Mouse (Mus musculus) CH12.LX (cell line): ENCODE results near the gene 2810459M11Rik. TPM values are rescaled to one million over a fixed set of nuclear protein-coding genes. Genes with fewer than 3 reads are reported as not detected.
"Not testable (repeated sequence)": the region's sequence is repeated elsewhere in the genome, so short reads cannot be mapped to it uniquely, and the experiment has no call there.

Experiments used
- DNase-seq: peaks from one replicate; pipeline ENCODE4 v3.0.0-alpha.2; 2013; ENCODE audit errors: extremely low read depth
- H3K27ac ChIP-seq: 2 replicates; pipeline ENCODE4 v1.5.1; 2012; ENCODE audit warnings: low read depth, mild to moderate bottlenecking, control low read depth, moderate library complexity; ENCODE audit not compliant: insufficient read depth
- H3K27me3 ChIP-seq: replicated peaks from 2 replicates; pipeline ENCODE3; 2012; ENCODE audit warnings: inconsistent platforms
- H3K36me3 ChIP-seq, 2 experiments: replicated peaks in 1 of 2; 2 replicates each; pipeline versions ENCODE3 to v1.6.1; 2012; ENCODE audit warnings: inconsistent platforms in 1 of 2, low read length in 1 of 2, mild to moderate bottlenecking in 1 of 2, mixed read lengths in 1 of 2, moderate library complexity in 1 of 2; ENCODE audit not compliant: control insufficient read depth in 1 of 2, insufficient read depth in 1 of 2
- H3K4me1 ChIP-seq, 2 experiments: 2 replicates each; pipeline ENCODE4 v1.6.1; 2012; ENCODE audit warnings: inconsistent platforms in 1 of 2, moderate library complexity in 1 of 2; ENCODE audit not compliant: insufficient read depth in 2 of 2, control insufficient read depth in 1 of 2
- H3K4me2 ChIP-seq: 2 replicates; pipeline ENCODE4 v1.6.1; 2012; ENCODE audit warnings: low read depth, mild to moderate bottlenecking, control low read depth; ENCODE audit not compliant: poor library complexity, insufficient read depth, severe bottlenecking
- H3K4me3 ChIP-seq, 3 experiments: fragments of 150-350 bp in 1 of 3; sonication (generic) in 1 of 3; replicated peaks in 1 of 3; 2 replicates each; pipeline versions ENCODE3 to v1.5.1; 2011 to 2012; ENCODE audit warnings: low read depth in 2 of 3, low read length in 2 of 3, mild to moderate bottlenecking in 2 of 3, moderate library complexity in 2 of 3, control low read depth in 1 of 3, improper control_type of control experiment in 1 of 3, inconsistent platforms in 1 of 3, mixed read lengths in 1 of 3; ENCODE audit not compliant: poor library complexity in 1 of 3
- H3K79me2 ChIP-seq: replicated peaks from 2 replicates; pipeline ENCODE4 v1.6.1; 2012; ENCODE audit warnings: mild to moderate bottlenecking, moderate library complexity; ENCODE audit not compliant: control insufficient read depth, poor library complexity, insufficient read depth, severe bottlenecking; ENCODE audit errors: extremely low read depth
- H3K9ac ChIP-seq: 2 replicates; pipeline ENCODE4 v1.6.1; 2012; ENCODE audit warnings: low read depth, mild to moderate bottlenecking, control low read depth, moderate library complexity; ENCODE audit not compliant: insufficient read depth
- H3K9me3 ChIP-seq: replicated peaks from 2 replicates; pipeline ENCODE3; 2012; ENCODE audit warnings: low read length, inconsistent platforms, mixed read lengths
- E2F4 ChIP-seq: IDR thresholded peaks from 2 replicates; pipeline ENCODE4 v1.6.1; 2011; ENCODE audit warnings: low read depth, low read length, improper control_type of control experiment; ENCODE audit not compliant: insufficient replicate concordance
- ELF1 ChIP-seq: IDR thresholded peaks from 2 replicates; pipeline ENCODE4 v1.6.1; 2014; ENCODE audit warnings: low read depth, mild to moderate bottlenecking, inconsistent platforms, low read length, improper control_type of control experiment
- JUN ChIP-seq: IDR thresholded peaks from 2 replicates; pipeline ENCODE4 v1.6.1; 2011; ENCODE audit warnings: low read depth, mild to moderate bottlenecking, low read length, improper control_type of control experiment, moderate library complexity; ENCODE audit not compliant: insufficient read depth
- JUND ChIP-seq: conservative IDR thresholded peaks from 2 replicates; pipeline ENCODE4 v1.6.1; 2011; ENCODE audit warnings: low read depth, low read length, improper control_type of control experiment
- KAT2A ChIP-seq: IDR thresholded peaks from 2 replicates; pipeline ENCODE4 v1.6.1; 2012; ENCODE audit warnings: low read length, improper control_type of control experiment, inconsistent platforms; ENCODE audit not compliant: insufficient replicate concordance
- MAX ChIP-seq: IDR thresholded peaks from 2 replicates; pipeline ENCODE4 v1.6.1; 2011; ENCODE audit warnings: low read length, improper control_type of control experiment
- MAZ ChIP-seq: IDR thresholded peaks from 2 replicates; pipeline ENCODE4 v1.6.1; 2012; ENCODE audit warnings: low read depth, mild to moderate bottlenecking, inconsistent platforms, low read length, improper control_type of control experiment, moderate library complexity
- MEF2A ChIP-seq: IDR thresholded peaks from 2 replicates; pipeline ENCODE4 v1.6.1; 2014; ENCODE audit warnings: low read depth, mild to moderate bottlenecking, inconsistent platforms, low read length, improper control_type of control experiment, borderline replicate concordance
- MYC ChIP-seq: IDR thresholded peaks from 2 replicates; pipeline ENCODE4 v1.6.1; 2011; ENCODE audit warnings: low read depth, mild to moderate bottlenecking, improper control_type of control experiment, low read length
- NRF1 ChIP-seq: IDR thresholded peaks from 2 replicates; pipeline ENCODE4 v1.6.1; 2014; ENCODE audit warnings: low read depth, mild to moderate bottlenecking, inconsistent platforms, low read length, improper control_type of control experiment, moderate library complexity
- PAX5 ChIP-seq: IDR thresholded peaks from 2 replicates; pipeline ENCODE4 v1.6.1; 2012; ENCODE audit warnings: low read length, inconsistent platforms, mixed read lengths
- POLR2AphosphoS2 ChIP-seq: IDR thresholded peaks from 2 replicates; pipeline ENCODE4 v1.6.1; 2011; ENCODE audit warnings: low read depth, low read length, improper control_type of control experiment
- RCOR1 ChIP-seq: conservative IDR thresholded peaks from 2 replicates; pipeline ENCODE4 v1.6.1; 2012; ENCODE audit warnings: low read depth, mild to moderate bottlenecking, inconsistent platforms, low read length, improper control_type of control experiment
- SMC3 ChIP-seq: IDR thresholded peaks from 2 replicates; pipeline ENCODE4 v1.6.1; 2011; ENCODE audit warnings: low read depth, low read length, improper control_type of control experiment
- TCF12 ChIP-seq: IDR thresholded peaks from 2 replicates; pipeline ENCODE4 v1.6.1; 2014; ENCODE audit warnings: low read depth, mild to moderate bottlenecking, inconsistent platforms, low read length, improper control_type of control experiment
- USF1 ChIP-seq: IDR thresholded peaks from 2 replicates; pipeline ENCODE4 v1.6.1; 2014; ENCODE audit warnings: low read depth, mild to moderate bottlenecking, inconsistent platforms, low read length, improper control_type of control experiment
- ZKSCAN1 ChIP-seq: IDR thresholded peaks from 2 replicates; pipeline ENCODE4 v1.6.1; 2012; ENCODE audit warnings: low read depth, inconsistent platforms, low read length, improper control_type of control experiment, borderline replicate concordance
- dilution Hi-C: fragments of 300-500 bp; cut with MboI; formaldehyde crosslinking; loops from 2 replicates; pipeline ENCODE4 v1.14.3; 2020; ENCODE audit warnings: low sequenced_read_pairs; ENCODE audit not compliant: extremely low pct_unique_long_range_greater_than_20kb, extremely low pct_ligation_motif_present
- in situ Hi-C: fragments of 300-500 bp; cut with MboI; formaldehyde crosslinking; loops from 3 replicates; pipeline ENCODE4 v1.14.3; 2019; ENCODE audit warnings: low sequenced_read_pairs, low pct_ligation_motif_present, low pct_unique_long_range_greater_than_20kb, mixed read lengths
- polyA plus RNA-seq: library from polyadenylated mRNA; unstranded; fragments of >175 nt; gene quantifications from 2 replicates; pipeline ENCODE4 v1.2.1, GENCODE M21; 2012; ENCODE audit warnings: low read depth; ENCODE audit not compliant: insufficient read length
- total RNA-seq, 2 experiments: library from RNA; depleted of rRNA; stranded (reverse); fragments of 300-350 nt in 1 of 2; fragments of >200 nt in 1 of 2; gene quantifications; 2 replicates each; pipeline ENCODE4 v1.2.3; 2012 to 2014

Gene 2810459M11Rik
- total and polyA plus RNA-seq, 3 experiments: not detected

DNA sequence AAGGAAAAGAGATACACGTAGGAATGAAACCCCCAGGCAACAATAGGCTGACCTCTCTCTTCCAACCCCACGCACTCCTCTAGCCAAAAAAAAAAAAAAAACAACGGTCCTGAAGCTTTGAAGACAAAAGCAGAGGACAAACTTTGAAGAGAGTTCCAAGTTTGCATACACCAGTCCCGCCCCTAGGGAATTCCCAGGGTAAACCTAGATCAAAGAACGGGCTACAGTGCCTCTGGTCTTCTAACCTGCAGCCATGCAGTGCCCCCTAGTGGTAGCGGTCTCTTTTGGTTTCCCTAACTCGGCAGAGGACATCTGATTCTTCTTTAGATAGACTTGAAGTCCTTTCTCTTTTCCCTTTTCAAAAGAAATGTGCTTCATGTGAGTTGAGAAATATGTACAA is 37.9 kb upstream of the 2810459M11Rik start (continued):
- peak; percentile 99 for TF ChIP-seq SMC3
- TF ChIP-seq PAX5: no peak
- TF ChIP-seq MEF2A: peak; percentile 57
- TF ChIP-seq USF1: no peak

DNA sequence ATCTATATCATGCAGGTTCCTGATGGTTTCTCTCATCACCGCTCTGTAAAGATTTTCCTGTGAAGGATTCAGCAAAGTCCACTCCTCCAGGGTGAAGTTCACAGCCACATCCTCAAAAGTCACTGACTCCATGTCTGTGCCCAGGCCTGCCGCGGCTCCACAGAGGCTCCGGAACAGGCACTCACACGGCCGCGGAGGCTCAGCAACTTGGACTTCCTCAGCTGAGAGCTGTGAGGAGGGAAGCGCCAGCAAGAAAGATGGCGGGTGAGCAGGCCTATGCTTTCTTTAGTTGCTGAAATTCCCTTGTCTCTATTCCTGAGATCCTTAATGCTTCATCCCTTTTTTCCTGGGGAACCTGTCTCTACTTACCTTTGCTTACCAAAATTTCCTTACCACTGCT is 29.9 kb upstream of the 2810459M11Rik start:
- H3K9me3 ChIP-seq, H3K79me2 ChIP-seq, dilution Hi-C loops, H3K27ac ChIP-seq, in situ Hi-C loops, H3K4me3 ChIP-seq, H3K4me2 ChIP-seq, H3K27me3 ChIP-seq, H3K36me3 ChIP-seq, H3K9ac ChIP-seq, DNase-seq: not testable (repeated sequence)
- H3K4me1 ChIP-seq: peaks cover 4 to 11% of the 10 kb centered on the region in 2 experiments

DNA sequence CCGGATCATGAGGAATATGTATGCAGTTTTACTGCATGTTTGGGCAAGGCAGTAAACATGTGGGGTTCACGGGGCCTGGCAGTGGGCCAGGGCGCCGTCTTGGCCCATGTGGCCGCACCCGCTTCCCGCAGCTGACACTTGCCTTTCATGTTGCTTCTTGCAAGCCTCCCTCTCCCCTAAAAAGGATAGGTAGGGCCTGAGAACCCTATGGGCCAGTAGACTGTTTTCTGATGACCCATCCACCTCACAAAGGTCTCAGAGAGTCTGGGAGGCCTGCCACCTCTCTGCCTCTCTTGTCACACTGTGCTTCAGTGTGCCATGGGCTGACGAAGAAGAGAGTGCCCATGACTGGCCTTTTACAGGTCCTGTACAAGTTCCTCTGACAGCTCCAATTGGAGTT is 29.1 kb upstream of the 2810459M11Rik start, which contains the start of gene Spata3:
Spata3 (plus strand) TSS at position 301 of the 400 bp plus-strand sequence.
- no peak within 1 kb of the TSS for H3K4me3 ChIP-seq
- dilution Hi-C loops: no loop called here
- no peak within 1 kb of the TSS for H3K4me2 ChIP-seq
- no peaks in the 10 kb centered on the region for H3K79me2 ChIP-seq
- in situ Hi-C loops: no loop called here
- H3K9me3 ChIP-seq: peaks cover 1% of the 10 kb centered on the region
- no peak within 1 kb of the TSS for H3K27ac ChIP-seq
- no peaks in the 10 kb centered on the region for H3K27me3 ChIP-seq
- no peak for DNase-seq
- no peak within 1 kb of the TSS for H3K9ac ChIP-seq
- H3K4me1 ChIP-seq: peaks cover 4 to 11% of the 10 kb centered on the region in 2 experiments
- H3K36me3 ChIP-seq: no peaks in the 10 kb centered on the region
- no peak for TF ChIP-seq KAT2A
- TF ChIP-seq ZKSCAN1: no peak
- no peak for TF ChIP-seq USF1
- no peak for TF ChIP-seq RCOR1
- no peak for TF ChIP-seq MAX
- no peak for TF ChIP-seq ELF1
- TF ChIP-seq SMC3: no peak
- no peak for TF ChIP-seq POLR2AphosphoS2
- TF ChIP-seq TCF12: no peak
- TF ChIP-seq JUND: no peak
- TF ChIP-seq MYC: no peak
- TF ChIP-seq E2F4: no peak
- no peak for TF ChIP-seq NRF1
- TF ChIP-seq JUN: no peak
- TF ChIP-seq MEF2A: no peak
- no peak for TF ChIP-seq PAX5
- TF ChIP-seq MAZ: no peak
